Mouse (Mus musculus) bone marrow, adult 2 months (tissue): ENCODE data around the gene Gm6268. TPM values are rescaled to one million over a fixed set of nuclear protein-coding genes. Genes with fewer than 3 reads are reported as not detected.

ENCODE experiments used
- H3K27ac ChIP-seq: fragments of 200-500 bp; 2 replicates; pipeline ENCODE4 v1.5.1; 2012; ENCODE audit warnings: low read depth, mild to moderate bottlenecking, control low read depth, inconsistent platforms, low read length; ENCODE audit not compliant: control insufficient read depth, poor library complexity, insufficient read depth
- H3K4me1 ChIP-seq: fragments of 200-500 bp; 2 replicates; pipeline ENCODE4 v1.6.1; 2011; ENCODE audit warnings: low read length; ENCODE audit not compliant: control insufficient read depth, insufficient read depth
- H3K4me3 ChIP-seq: fragments of 200-500 bp; replicated peaks from 2 replicates; pipeline ENCODE3; 2011; ENCODE audit warnings: mild to moderate bottlenecking, low read depth, low read length, control low read depth; ENCODE audit not compliant: control insufficient read depth
- CTCF ChIP-seq: fragments of 200-500 bp; IDR thresholded peaks from 2 replicates; pipeline ENCODE4 v1.5.1; 2011; ENCODE audit warnings: low read length, control low read depth; ENCODE audit not compliant: control insufficient read depth, insufficient read depth
- POLR2A ChIP-seq: fragments of 200-500 bp; IDR thresholded peaks from 2 replicates; pipeline ENCODE4 v1.6.1; 2011; ENCODE audit warnings: low read depth, mild to moderate bottlenecking, control low read depth, low read length, borderline replicate concordance; ENCODE audit not compliant: control insufficient read depth
- WGBS: fragments of 180-500 bp; shearing (Covaris S2); methylation state at CpG from one replicate; pipeline ENCODE4 v1.1.7; 2018; 5-methylcytosine and 5-hydroxymethylcytosine counted together
- polyA plus RNA-seq: library from polyadenylated mRNA; stranded (reverse); fragments of >200 nt; gene quantifications from 2 replicates; pipeline ENCODE4 v1.2.4, GENCODE M21; 2011; ENCODE audit warnings: low replicate concordance; ENCODE audit not compliant: missing spikeins, insufficient read depth, insufficient read length

Gm6268 gene
- not detected in 2 replicates for polyA plus RNA-seq

- H3K4me1 ChIP-seq: no peaks in the 10 kb centered on the region
- TF ChIP-seq POLR2A (no peak), CTCF (no peak)
- WGBS: 90% methylated on average over 13 of the region's 13 CpGs
- H3K27ac ChIP-seq: no peak within 1 kb of the TSS
- H3K4me3 ChIP-seq: no peak within 1 kb of the TSS
Observed at GRCm38 (mm10) chrX:36400980-36401379, at the start of gene Gm6268. Gm6268 (plus strand) TSS chrX:36401280.

DNA sequence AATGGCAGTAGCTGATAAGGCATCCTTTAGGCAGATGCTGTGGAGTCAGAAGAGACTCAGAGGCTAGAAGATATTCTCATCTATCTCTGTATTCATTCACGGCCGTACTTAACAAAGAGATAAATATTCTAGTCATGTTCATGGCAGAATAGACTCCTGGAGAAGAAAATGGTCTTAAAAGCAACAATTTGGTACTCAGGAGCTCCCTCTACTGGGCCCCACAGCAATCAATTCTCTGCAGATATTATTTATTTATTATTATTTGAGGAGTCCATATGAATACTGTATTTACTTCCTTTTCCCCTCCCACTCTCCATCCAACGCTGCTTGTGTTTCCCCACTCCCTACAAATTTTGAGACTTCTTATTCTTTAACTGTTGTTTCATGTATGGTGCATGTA lies 48.6 kb upstream of the Gm6268 start:
- Histone ChIP-seq H3K4me3 (no peak overlapping the region), H3K27ac (no peak overlapping the region), H3K4me1 (no peaks in the 10 kb centered on the region)
- TF ChIP-seq POLR2A (no peak), CTCF (no peak)
- WGBS: 61% methylated on average over 3 of the region's 3 CpGs

DNA sequence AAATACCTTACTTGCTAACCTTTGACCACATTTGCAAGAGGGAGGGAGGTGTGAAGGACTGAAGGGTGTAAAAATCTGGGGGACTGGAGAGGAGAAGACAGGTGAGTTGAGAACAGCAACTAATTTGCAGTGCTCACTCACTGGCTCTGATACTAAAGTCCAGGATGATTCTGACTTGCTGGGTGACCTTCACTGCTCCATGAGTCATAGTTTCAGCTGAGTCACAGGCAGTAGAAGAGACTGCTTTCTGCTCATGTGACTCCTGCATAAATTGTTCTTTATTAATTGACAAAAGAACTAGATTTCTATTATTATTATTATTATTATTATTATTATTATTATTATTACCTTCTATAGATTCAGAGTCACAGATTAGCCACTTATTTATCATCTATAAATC lies 15.7 kb upstream of the Gm6268 start:
- Histone ChIP-seq H3K4me3 (no peak overlapping the region), H3K4me1 (no peaks in the 10 kb centered on the region), H3K27ac (no peak overlapping the region)
- TF ChIP-seq POLR2A (no peak), CTCF (no peak)

- no peak overlapping the region for H3K4me3 ChIP-seq
- TF ChIP-seq CTCF (no peak), POLR2A (no peak)
- 44% methylated on average over 3 of the region's 3 CpGs for WGBS
- H3K4me1 ChIP-seq: no peaks in the 10 kb centered on the region
- no peak overlapping the region for H3K27ac ChIP-seq
Observed at GRCm38 (mm10) chrX:36389971-36390370, 11.1 kb upstream of the Gm6268 start.

DNA sequence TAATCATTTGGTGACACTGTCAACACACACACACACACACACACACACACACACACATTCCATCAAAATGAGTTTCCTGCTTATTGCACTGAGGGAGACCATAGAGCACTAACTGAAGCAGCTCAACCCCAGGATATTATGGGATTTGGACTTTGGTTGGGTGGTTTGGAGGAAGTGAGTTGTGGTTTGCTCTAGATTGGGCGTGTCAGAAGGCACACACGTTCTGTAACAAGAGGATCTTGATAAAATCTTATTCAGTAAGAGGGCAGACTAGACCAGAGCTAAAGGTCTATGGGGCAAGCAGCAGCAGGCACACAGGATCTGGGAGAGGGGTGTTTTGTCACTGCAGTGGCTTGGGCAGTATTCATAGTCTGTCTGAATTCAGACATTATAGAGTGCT lies 10.6 kb upstream of the Gm6268 start:
- no peak overlapping the region for H3K4me3 ChIP-seq
- TF ChIP-seq POLR2A: no peak
- TF ChIP-seq CTCF: no peak
- H3K4me1 ChIP-seq: no peaks in the 10 kb centered on the region
- 11% methylated on average over 2 of the region's 2 CpGs for WGBS
- no peak overlapping the region for H3K27ac ChIP-seq

- TF ChIP-seq POLR2A (no peak), CTCF (no peak)
- H3K4me3 ChIP-seq: no peak overlapping the region
- H3K4me1 ChIP-seq: no peaks in the 10 kb centered on the region
- 45% methylated on average over 6 of the region's 6 CpGs for WGBS
- no peak overlapping the region for H3K27ac ChIP-seq
Observed at GRCm38 (mm10) chrX:36392672-36393071, 8.4 kb upstream of the Gm6268 start.

DNA sequence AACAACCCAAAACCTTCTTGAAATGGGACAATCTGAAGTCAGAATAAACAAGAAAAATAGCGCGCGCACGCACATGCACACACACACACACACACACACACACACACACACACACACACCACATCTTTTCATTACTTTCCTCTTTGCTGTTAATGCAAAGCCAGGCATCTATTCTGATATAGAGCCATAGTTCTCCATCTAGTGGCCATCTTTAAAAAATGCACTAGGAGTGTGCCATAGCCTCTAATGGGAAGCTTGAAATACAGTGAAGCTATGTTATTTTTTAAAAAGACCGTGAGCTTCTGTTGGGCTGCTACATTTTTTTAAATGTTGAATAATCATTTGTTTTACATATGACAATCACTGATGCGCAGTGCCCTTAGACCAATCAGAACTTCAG lies 7.8 kb upstream of the Gm6268 start:
- TF ChIP-seq CTCF (no peak), POLR2A (no peak)
- 18% methylated on average over 6 of the region's 6 CpGs for WGBS
- Histone ChIP-seq H3K27ac (no peak overlapping the region), H3K4me3 (no peak overlapping the region), H3K4me1 (no peaks in the 10 kb centered on the region)

DNA sequence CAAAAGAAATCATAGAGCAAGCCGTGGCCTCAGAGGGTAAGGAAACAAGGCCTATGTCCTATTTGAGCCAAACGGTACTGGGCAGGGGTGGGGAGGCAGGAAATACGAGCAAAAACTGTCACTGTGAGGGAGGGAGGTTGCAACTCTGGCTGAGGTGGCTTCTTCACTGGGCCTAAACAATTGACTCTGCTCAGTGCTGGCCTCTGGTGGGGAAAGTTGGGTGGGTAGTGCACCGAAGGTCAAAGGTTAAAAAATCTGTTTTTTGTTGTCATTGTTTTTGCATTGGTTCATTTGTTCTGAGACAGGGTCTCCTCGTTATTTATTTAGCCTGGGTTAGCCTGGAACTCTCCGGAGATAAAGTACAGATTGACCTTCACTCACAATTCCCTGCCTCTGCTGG lies 1.2 kb downstream of the Gm6268 start:
- no peaks in the 10 kb centered on the region for H3K4me1 ChIP-seq
- no peak overlapping the region for H3K4me3 ChIP-seq
- 43% methylated on average over 6 of the region's 6 CpGs for WGBS
- no peak overlapping the region for H3K27ac ChIP-seq
- TF ChIP-seq POLR2A: no peak
- peak; percentile 30; the same call in 1 of the 2 replicates for TF ChIP-seq CTCF

- TF ChIP-seq POLR2A (no peak), CTCF (no peak)
- Histone ChIP-seq H3K27ac (no peak overlapping the region), H3K4me1 (no peaks in the 10 kb centered on the region), H3K4me3 (no peak overlapping the region)
- 76% methylated on average over 3 of the region's 3 CpGs for WGBS
Observed at GRCm38 (mm10) chrX:36419153-36419552, 18.1 kb downstream of the Gm6268 start.

DNA sequence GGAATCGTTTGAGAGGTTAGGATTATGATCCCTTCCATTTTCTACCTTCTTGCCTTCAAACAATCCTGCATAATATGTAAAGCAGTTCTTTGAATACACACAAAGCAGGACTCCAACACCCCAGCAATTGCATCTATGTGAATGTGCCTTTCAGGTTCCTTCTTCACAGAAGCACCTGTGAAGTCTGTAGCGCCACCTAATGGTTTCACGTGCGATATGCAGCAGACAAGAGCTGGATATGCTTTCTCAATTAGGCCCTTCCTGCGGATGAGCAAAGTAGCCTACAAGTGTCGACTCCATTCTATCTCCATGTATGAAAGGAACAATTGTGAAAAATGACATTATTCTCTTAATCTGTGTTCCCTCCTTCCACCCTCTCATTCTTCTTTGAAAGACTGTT lies 33.9 kb downstream of the Gm6268 start:
- H3K4me1 ChIP-seq: no peaks in the 10 kb centered on the region
- H3K4me3 ChIP-seq: no peak overlapping the region
- no peak overlapping the region for H3K27ac ChIP-seq
- TF ChIP-seq CTCF (no peak), POLR2A (no peak)
- WGBS: 49% methylated on average over 6 of the region's 6 CpGs
